Mouse (Mus musculus): ENCODE measurements around the gene Lyve1. TPM values are rescaled to one million over a fixed set of nuclear protein-coding genes. Genes with fewer than 3 reads are reported as not detected.
A peak's percentile ranks its signal among the peaks of the same experiment; 100 is the strongest.

Lyve1 gene
- total and polyA plus RNA-seq, 3 experiments, result not detected

DNA sequence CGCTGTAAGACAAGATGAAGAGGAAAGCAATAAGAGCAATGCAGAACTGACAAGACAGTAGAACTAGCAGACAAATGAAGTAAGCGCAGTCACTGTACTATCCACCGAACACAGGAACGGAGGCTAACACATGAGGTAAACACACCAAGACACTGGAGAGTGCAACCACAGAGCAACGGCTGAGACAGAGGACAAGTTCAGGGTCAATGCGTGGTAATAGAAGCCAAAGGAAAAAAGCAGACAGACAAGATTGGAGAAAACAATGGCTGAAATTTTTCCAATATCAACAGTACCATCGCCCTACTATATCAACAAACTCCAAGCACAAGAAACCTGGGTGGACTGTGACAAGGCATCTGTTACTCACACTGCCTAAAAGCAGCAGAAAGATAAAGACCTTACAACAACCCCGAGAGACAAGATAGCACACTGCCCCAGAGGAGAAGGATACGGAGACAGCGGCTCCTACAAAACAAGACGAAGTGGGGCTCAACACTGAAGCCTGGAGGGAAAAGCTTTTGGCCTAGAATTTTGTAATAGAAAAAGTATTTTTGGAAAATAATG, 44.2 kb downstream of the Lyve1 start:
- H3K4me3 ChIP-seq (ENCODE audit: control insufficient read depth in 1 of 2, insufficient read depth in 1 of 2, low read depth in 2 of 2, low read length in 2 of 2), result no peak overlapping the region
- H3K4me1 ChIP-seq (ENCODE audit: control insufficient read depth in 1 of 2, insufficient read depth in 2 of 2, low read length in 2 of 2), result peaks cover 21 to 28% of the 10 kb centered on the region in 2 experiments
- DNase-seq (ENCODE audit: low read depth, low spot score), result peak; percentile 54
- no peaks in the 10 kb centered on the region for H3K9me3 ChIP-seq (replicated peaks; ENCODE audit: insufficient read depth, low read length)
- H3K27ac ChIP-seq (ENCODE audit: control insufficient read depth, low read depth, low read length), result peak overlapping the region; percentile 36; the same call in 1 of the 2 replicates
- no peaks in the 10 kb centered on the region for H3K79me2 ChIP-seq (ENCODE audit: control insufficient read depth, insufficient read depth, low read length, poor library complexity)
- H3K27me3 ChIP-seq (ENCODE audit: control insufficient read depth in 1 of 2, insufficient read depth in 2 of 2, low read length in 2 of 2), result no peaks in the 10 kb centered on the region
- H3K36me3 ChIP-seq (ENCODE audit: control insufficient read depth in 1 of 2, insufficient read depth in 2 of 2, low read length in 2 of 2), result peaks cover 8 to 26% of the 10 kb centered on the region in 2 experiments; a peak in 3 of 4 replicates
- H3K9ac ChIP-seq (ENCODE audit: control insufficient read depth, low read depth, low read length, poor library complexity, severe bottlenecking), result no peak overlapping the region
- TF ChIP-seq GABPA (IDR thresholded peaks at IDR 0.05; ENCODE audit: low read depth, low read length), result no peak
- TF ChIP-seq MAZ (IDR thresholded peaks at IDR 0.05; ENCODE audit: low read depth, low read length), result no peak
- no peak for TF ChIP-seq NELFE (IDR thresholded peaks at IDR 0.05; ENCODE audit: low read depth, low read length)
- no peak for TF ChIP-seq USF1 (IDR thresholded peaks at IDR 0.05; ENCODE audit: low read depth, low read length)
- no peak for TF ChIP-seq NRF1 (IDR thresholded peaks at IDR 0.05; ENCODE audit: insufficient read depth, low read depth, low read length, poor library complexity, severe bottlenecking)
- TF ChIP-seq CHD1 (IDR thresholded peaks at IDR 0.05; ENCODE audit: low read depth, low read length), result no peak
- peak; percentile 75 to 82 for TF ChIP-seq EP300 (IDR thresholded peaks at IDR 0.05; ENCODE audit: low read depth in 1 of 2, low read length in 2 of 2)
- TF ChIP-seq RAD21 (IDR thresholded peaks at IDR 0.05; ENCODE audit: low read depth, low read length), result no peak
- TF ChIP-seq MAFK (IDR thresholded peaks at IDR 0.05; ENCODE audit: borderline replicate concordance, low read depth, low read length), result no peak
- no peak for TF ChIP-seq MYB (IDR thresholded peaks at IDR 0.05; ENCODE audit: low read depth, low read length)
- TF ChIP-seq KAT2A (conservative IDR thresholded peaks at IDR 0.05; ENCODE audit: low read depth, low read length), result no peak
- no peak for TF ChIP-seq MXI1 (IDR thresholded peaks at IDR 0.05; ENCODE audit: low read depth, low read length)
- peak; percentile 49; the same call in 1 of the 2 replicates for TF ChIP-seq ETS1 (IDR thresholded peaks at IDR 0.05; ENCODE audit: low read depth, low read length)
- no peak for TF ChIP-seq ELF1 (IDR thresholded peaks at IDR 0.05; ENCODE audit: low read depth, low read length)
- no peak for TF ChIP-seq MEF2A (IDR thresholded peaks at IDR 0.05; ENCODE audit: extremely low read depth, insufficient replicate concordance, low read depth, low read length, poor library complexity, severe bottlenecking)
- TF ChIP-seq MAX (IDR thresholded peaks at IDR 0.05; ENCODE audit: low read length), result no peak
- TF ChIP-seq HCFC1 (IDR thresholded peaks at IDR 0.05; ENCODE audit: low read depth, low read length), result 0 out of 2 replicates have a peak, but pooled peaks have one; percentile 16
- TF ChIP-seq MYC (IDR thresholded peaks at IDR 0.05; ENCODE audit: low read depth, low read length), result no peak
- no peak for TF ChIP-seq BHLHE40 (IDR thresholded peaks at IDR 0.05; ENCODE audit: borderline replicate concordance, low read depth, low read length)
- no peak for TF ChIP-seq JUND (IDR thresholded peaks at IDR 0.05; ENCODE audit: low read depth, low read length)
- TF ChIP-seq TCF12 (IDR thresholded peaks at IDR 0.05; ENCODE audit: low read depth, low read length), result peak; percentile 85
- TF ChIP-seq E2F4 (IDR thresholded peaks at IDR 0.05; ENCODE audit: borderline replicate concordance, low read depth, low read length), result no peak
- no peak for TF ChIP-seq ZC3H11A (IDR thresholded peaks at IDR 0.05; ENCODE audit: low read depth, low read length)
- TF ChIP-seq UBTF (IDR thresholded peaks at IDR 0.05; ENCODE audit: borderline replicate concordance, insufficient read depth, low read depth, low read length), result no peak
- peak; percentile 17 for TF ChIP-seq SMC3 (IDR thresholded peaks at IDR 0.05; ENCODE audit: low read depth, low read length)
- TF ChIP-seq ZNF384 (IDR thresholded peaks at IDR 0.05; ENCODE audit: low read depth, low read length), result no peak
- no peak for TF ChIP-seq POLR2AphosphoS2 (IDR thresholded peaks at IDR 0.05; ENCODE audit: low read length)
- TF ChIP-seq ZMIZ1 (IDR thresholded peaks at IDR 0.05; ENCODE audit: low read depth, low read length), result no peak
- TF ChIP-seq POLR2A (IDR thresholded peaks at IDR 0.05; ENCODE audit: control insufficient read depth in 1 of 2, insufficient read depth in 1 of 2, low read depth in 1 of 2, low read length in 2 of 2, poor library complexity in 1 of 2), result no peak
- 0 out of 2 replicates have a peak, but pooled peaks have one; percentile 23 for TF ChIP-seq RCOR1 (IDR thresholded peaks at IDR 0.05; ENCODE audit: low read depth, low read length)
- no peak for TF ChIP-seq USF2 (IDR thresholded peaks at IDR 0.05; ENCODE audit: borderline replicate concordance in 1 of 2, insufficient read depth in 1 of 2, low read depth in 1 of 2, low read length in 2 of 2)
- TF ChIP-seq GATA1 (IDR thresholded peaks at IDR 0.05; ENCODE audit: low read depth, low read length), result peak; percentile 81
- TF ChIP-seq SIN3A (IDR thresholded peaks at IDR 0.05; ENCODE audit: low read length), result no peak
- TF ChIP-seq TBP (IDR thresholded peaks at IDR 0.05; ENCODE audit: low read depth, low read length), result no peak
- TF ChIP-seq POLR2AphosphoS5 (IDR thresholded peaks at IDR 0.05; ENCODE audit: borderline replicate concordance, low read depth, low read length), result no peak
- TF ChIP-seq CTCF (IDR thresholded peaks at IDR 0.05 in 2 of 3, conservative IDR thresholded peaks at IDR 0.05 in 1 of 3; ENCODE audit: control insufficient read depth in 1 of 3, insufficient read depth in 1 of 3, low read depth in 2 of 3, low read length in 3 of 3, poor library complexity in 1 of 3, severe bottlenecking in 1 of 3), result no peak
- no peak for TF ChIP-seq TAL1 (IDR thresholded peaks at IDR 0.05; ENCODE audit: low read length)

All from MEL (cell line).